Mouse (Mus musculus) liver, embryonic 14.5 days (tissue): ENCODE measurements around the gene Fads6.

ENCODE experiments used
- CTCF ChIP-seq: IDR thresholded peaks from 2 replicates; pipeline ENCODE4 v1.5.1; 2016; ENCODE audit warnings: antibody characterized with exemption, low read depth, control low read depth
- EP300 ChIP-seq: IDR thresholded peaks from 2 replicates; pipeline ENCODE4 v1.6.1; 2016; ENCODE audit warnings: antibody characterized with exemption, low read depth

DNA sequence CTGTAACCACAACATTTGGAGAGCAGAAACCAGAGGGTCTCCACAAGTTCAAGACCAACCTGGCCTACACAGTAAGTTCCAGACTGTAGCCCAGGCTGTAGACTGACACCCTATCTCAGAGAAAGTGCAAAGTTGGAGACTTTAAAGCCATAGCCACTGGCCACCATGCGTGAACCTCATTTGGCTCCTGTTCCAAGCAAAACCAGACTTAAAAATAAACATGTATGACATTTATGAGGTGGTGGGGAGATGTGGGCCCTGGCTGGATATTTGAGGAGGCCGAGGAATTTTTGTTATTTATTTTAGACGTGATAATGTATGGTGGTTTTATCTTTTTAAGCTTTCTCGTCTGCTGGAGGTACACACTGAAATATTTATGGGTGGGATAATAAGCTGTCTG, 38.3 kb downstream of the Fads6 start:
- TF ChIP-seq CTCF (no peak), EP300 (no peak)
